ENCODE assay signal across 8 mouse cellular contexts in genomic region chr15:81663697-81664561, GRCm38 (mm10). TPM values are rescaled to one million over a fixed set of nuclear protein-coding genes. Genes with fewer than 3 reads are reported as not detected.
DNase-seq lines count a peak whose midpoint lies in the region; ATAC-seq and TF ChIP-seq lines count a peak whose summit lies in the region.

L3mbtl2 (plus strand) TSS chr15:81663889.

- H3K4me3 ChIP-seq in gastrocnemius, adult 2 months = peak within 1 kb of the TSS; percentile 84
- peak within 1 kb of the TSS; percentile 58 for H3K4me3 ChIP-seq in hindbrain, postnatal 0 days (ENCODE audit: low read length)
- peak within 1 kb of the TSS; percentile 98 for H3K4me3 ChIP-seq in left cerebral cortex, adult 2 months

- ATAC-seq in common myeloid progenitor, adult 5-6 weeks (replicated peaks; ENCODE audit: low read depth, poor library complexity, severe bottlenecking) = peak; percentile 98
- peak; percentile 99 for ATAC-seq in hindbrain, postnatal 0 days
- ATAC-seq in megakaryocyte, adult 5-6 weeks (ENCODE audit: poor library complexity, severe bottlenecking) = peak; percentile 100

- no peaks in the 10 kb centered on the region for H3K9me3 ChIP-seq in hindbrain, postnatal 0 days (ENCODE audit: low read length)

- no peaks in the 10 kb centered on the region for H3K4me1 ChIP-seq in hindbrain, postnatal 0 days (ENCODE audit: insufficient read depth, low read length)

- WGBS in hindbrain, postnatal 0 days = under 1% methylated on average over 55 of the region's 55 CpGs

- no peaks in the 10 kb centered on the region for H3K27me3 ChIP-seq in hindbrain, postnatal 0 days (ENCODE audit: insufficient read depth, low read length)

- peak; percentile 30 for TF ChIP-seq CTCF in gastrocnemius, adult 2 months (IDR thresholded peaks at IDR 0.05)
- TF ChIP-seq CTCF in hindbrain, postnatal 0 days (IDR thresholded peaks at IDR 0.05; ENCODE audit: low read depth) = peak; percentile 43
- TF ChIP-seq CTCF in left cerebral cortex, adult 2 months (IDR thresholded peaks at IDR 0.05) = peak; percentile 36

- peak within 1 kb of the TSS; percentile 84 for H3K4me2 ChIP-seq in hindbrain, postnatal 0 days (ENCODE audit: low read depth, low read length)

- intact Hi-C loops in gastrocnemius, adult 2 months (cut with DNase I) = no loop called here
- intact Hi-C loops in left cerebral cortex, adult 2 months (cut with DNase I) = no loop called here

- peak within 1 kb of the TSS; percentile 61 for H3K9ac ChIP-seq in hindbrain, postnatal 0 days (replicated peaks; ENCODE audit: low read length)

- peak within 1 kb of the TSS; percentile 79 for H3K27ac ChIP-seq in gastrocnemius, adult 2 months
- peak within 1 kb of the TSS; percentile 22; the same call in 1 of the 2 replicates for H3K27ac ChIP-seq in hindbrain, postnatal 0 days
- peak within 1 kb of the TSS; percentile 54 for H3K27ac ChIP-seq in left cerebral cortex, adult 2 months

- peaks cover 17% of the 10 kb centered on the region for H3K36me3 ChIP-seq in hindbrain, postnatal 0 days (ENCODE audit: insufficient read depth, low read length)

- peak; percentile 97 for DNase-seq in ZHBTc4 (ENCODE audit: low read depth, low spot score)
- DNase-seq in gastrocnemius, adult 2 months = peak; percentile 96
- peak; percentile 97 for DNase-seq in hindbrain, postnatal 0 days (ENCODE audit: low spot score)
- DNase-seq in left cerebral cortex, adult 2 months (ENCODE audit: extremely low spot score in 1 of 2, low spot score in 2 of 2) = peak; percentile 90 to 92
- DNase-seq in right cerebral cortex, adult 2 months (ENCODE audit: low spot score in 2 of 2) = peak; percentile 92
- peak; percentile 93 for DNase-seq in urinary bladder, postnatal 14 days (ENCODE audit: low spot score)

RNA-seq across cellular contexts. Expression of gene L3mbtl2, which starts in this region (rescaled TPM):
- 26.7 and 31.7 TPM in 2 replicates for total RNA-seq in common myeloid progenitor, adult 5-6 weeks (2017)
- total RNA-seq in gastrocnemius, adult 2 months (2021) = 1 to 10 TPM; 7.3 to 9.0 TPM
- total RNA-seq in hindbrain, postnatal 0 days (2014; rRNA removed) = 29.9 and 31.4 TPM in 2 replicates
- 27.1 and 27.6 TPM in 2 replicates for polyA plus RNA-seq in hindbrain, postnatal 0 days (2015; fragmentation: Nextera tagmentation; extraction: Ambion mirVana)
- total RNA-seq in left cerebral cortex, adult 2 months (2021) = 10 to 100 TPM; 35.0 to 38.8 TPM
- 8.7 and 10.9 TPM in 2 replicates for total RNA-seq in megakaryocyte, adult 5-6 weeks (2015)
- 13.5 and 14.2 TPM in 2 replicates for total RNA-seq in megakaryocyte, adult 5-6 weeks (2017)

Comparison
In these comparisons a context has a peak if more than half of its experiments do, and no peak if none do; other contexts are left out.
1. Peak in every context shown above with its lines: DNase-seq, ATAC-seq, H3K4me3 ChIP-seq and H3K27ac ChIP-seq.
2. H3K27ac ChIP-seq: peak in every context shown above with its lines; median percentile 79 in gastrocnemius, adult 2 months; 54 in left cerebral cortex, adult 2 months; 22 in hindbrain, postnatal 0 days.